Mouse (Mus musculus) heart, embryonic 10.5 days (tissue): ENCODE data around the gene Mfsd10. TPM values are rescaled to one million over a fixed set of nuclear protein-coding genes. Genes with fewer than 3 reads are reported as not detected.

Source experiments
- DNase-seq: peaks from one replicate; pipeline ENCODE4 v3.0.0-alpha.2; 2017; ENCODE audit warnings: low spot score
- H3K27ac ChIP-seq: fragments of 300-500 bp; sonication (generic); 2 replicates; pipeline ENCODE4 v1.5.1; 2016; ENCODE audit warnings: mild to moderate bottlenecking
- H3K27me3 ChIP-seq: fragments of 300-500 bp; sonication (generic); 2 replicates; pipeline ENCODE4 v1.6.1; 2016; ENCODE audit warnings: mild to moderate bottlenecking; ENCODE audit not compliant: poor library complexity, insufficient read depth, severe bottlenecking
- H3K36me3 ChIP-seq: fragments of 300-500 bp; sonication (generic); 2 replicates; pipeline ENCODE4 v1.6.1; 2016; ENCODE audit warnings: mild to moderate bottlenecking, moderate library complexity
- H3K4me1 ChIP-seq: fragments of 300-500 bp; sonication (generic); 2 replicates; pipeline ENCODE4 v1.6.1; 2016; ENCODE audit warnings: mild to moderate bottlenecking
- H3K4me3 ChIP-seq: fragments of 300-500 bp; sonication (generic); 2 replicates; pipeline ENCODE4 v1.5.1; 2016; ENCODE audit warnings: mild to moderate bottlenecking, moderate library complexity
- H3K9me3 ChIP-seq: fragments of 300-500 bp; sonication (generic); 2 replicates; pipeline ENCODE4 v1.6.1; 2016; ENCODE audit warnings: mild to moderate bottlenecking, moderate library complexity
- WGBS: fragments of 180-500 bp; shearing (Covaris S2); methylation state at CpG from one replicate; pipeline ENCODE4 v1.1.7; 2016; 5-methylcytosine and 5-hydroxymethylcytosine counted together
- polyA plus RNA-seq: library from polyadenylated mRNA; unstranded; fragments of >200 nt; fragmentation: Nextera tagmentation; extraction: Ambion mirVana; gene quantifications from 2 replicates; pipeline ENCODE4 v1.2.1, GENCODE M21; 2016

Gene Mfsd10
- 84.7 and 105 TPM in 2 replicates for polyA plus RNA-seq

DNA sequence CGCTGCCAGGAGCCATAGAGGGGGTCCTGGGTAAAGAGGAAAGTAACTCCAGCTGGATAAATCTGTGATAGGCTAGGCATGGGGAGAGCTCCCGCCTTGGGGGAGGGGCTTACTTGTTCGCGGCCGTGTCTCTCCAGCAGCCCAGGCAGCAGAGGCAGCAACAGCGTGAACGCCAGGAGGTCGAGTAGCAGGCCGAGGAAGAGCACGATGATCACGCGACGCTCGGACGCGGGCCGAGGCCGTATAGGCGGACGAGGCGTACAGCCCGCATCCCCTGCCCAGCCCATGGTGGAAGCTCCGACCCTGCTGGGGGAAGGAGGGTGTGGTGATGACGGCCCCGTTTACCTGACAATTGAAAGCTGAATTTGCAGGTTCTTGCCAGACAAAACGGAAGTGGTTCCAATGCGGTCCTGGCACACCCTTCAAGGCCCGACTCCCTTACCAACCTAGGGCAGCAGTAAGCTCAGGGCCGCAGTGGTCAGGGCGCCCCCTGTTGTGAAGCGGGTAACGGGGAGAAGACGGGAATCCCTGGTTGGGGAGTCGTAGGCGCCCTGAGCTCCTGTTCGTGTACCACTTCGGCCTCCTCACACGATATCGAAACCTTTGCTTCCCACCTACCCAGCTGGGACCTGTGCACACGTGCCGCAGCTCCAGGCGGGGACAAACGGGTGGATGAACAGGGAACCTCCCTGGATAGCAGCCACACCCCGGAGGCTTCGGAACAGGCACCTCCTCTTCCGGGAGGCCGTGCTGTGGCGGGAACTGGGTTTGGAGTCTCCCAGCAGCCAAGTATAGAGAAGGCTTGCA, at the start of gene Mfsd10:
TSS of gene Mfsd10 (minus strand) at position 732 of the 807 bp plus-strand sequence.
- Histone ChIP-seq H3K27me3 (no peaks in the 10 kb centered on the region), H3K36me3 (peaks cover 81% of the 10 kb centered on the region), H3K27ac (peak within 1 kb of the TSS; percentile 89), H3K4me3 (peak within 1 kb of the TSS; percentile 73), H3K9me3 (no peaks in the 10 kb centered on the region), H3K4me1 (peaks cover 28% of the 10 kb centered on the region)
- WGBS, result under 1% methylated on average over 48 of the region's 48 CpGs
- peak; percentile 95 for DNase-seq

DNA sequence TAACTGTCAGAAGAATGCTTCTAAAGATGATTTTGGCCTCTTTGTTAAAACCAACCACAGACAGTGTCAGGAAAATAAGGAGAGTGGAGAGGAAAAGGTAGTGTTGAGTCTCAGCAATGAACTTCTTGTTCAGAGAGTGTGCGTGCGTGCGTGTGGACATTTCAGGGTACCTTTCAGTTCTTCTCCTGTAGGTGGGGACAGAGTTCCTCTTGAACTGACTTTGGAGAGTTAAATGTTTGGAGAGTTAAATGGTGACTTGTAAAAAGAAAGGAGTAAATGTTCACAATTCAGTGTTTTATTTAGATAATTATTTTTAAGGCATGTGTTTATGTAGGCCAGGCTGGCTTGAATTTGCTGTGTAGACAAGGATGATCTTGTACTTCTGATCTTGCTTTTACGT, 33.3 kb upstream of the Mfsd10 start:
- DNase-seq, result no peak
- H3K9me3 ChIP-seq, result no peaks in the 10 kb centered on the region
- 84% methylated on average over 4 of the region's 4 CpGs for WGBS
- no peaks in the 10 kb centered on the region for H3K27me3 ChIP-seq
- no peaks in the 10 kb centered on the region for H3K4me1 ChIP-seq
- H3K27ac ChIP-seq, result no peak overlapping the region
- peaks cover 7% of the 10 kb centered on the region for H3K36me3 ChIP-seq
- H3K4me3 ChIP-seq, result no peak overlapping the region

- no peak overlapping the region for H3K27ac ChIP-seq
- no peak for DNase-seq
- no peaks in the 10 kb centered on the region for H3K4me1 ChIP-seq
- peaks cover 7% of the 10 kb centered on the region for H3K36me3 ChIP-seq
- no peaks in the 10 kb centered on the region for H3K9me3 ChIP-seq
- H3K27me3 ChIP-seq, result no peaks in the 10 kb centered on the region
- WGBS, result 76% methylated on average over 2 of the region's 2 CpGs
- H3K4me3 ChIP-seq, result no peak overlapping the region
Observed at GRCm38 (mm10) chr5:34669493-34669892, 32.5 kb upstream of the Mfsd10 start.

GRCm38 (mm10) chr5:34663231-34663630, 26.2 kb upstream of the Mfsd10 start:
- Histone ChIP-seq H3K27me3 (no peaks in the 10 kb centered on the region; the same call in 1 of the 2 replicates), H3K27ac (no peak overlapping the region), H3K36me3 (0 out of 2 replicates have a peak, but pooled peaks cover under 1% of the 10 kb centered on the region), H3K4me1 (peaks cover 7% of the 10 kb centered on the region), H3K4me3 (no peak overlapping the region), H3K9me3 (no peaks in the 10 kb centered on the region)
- no peak for DNase-seq
- 91% methylated on average over 2 of the region's 2 CpGs for WGBS

DNA sequence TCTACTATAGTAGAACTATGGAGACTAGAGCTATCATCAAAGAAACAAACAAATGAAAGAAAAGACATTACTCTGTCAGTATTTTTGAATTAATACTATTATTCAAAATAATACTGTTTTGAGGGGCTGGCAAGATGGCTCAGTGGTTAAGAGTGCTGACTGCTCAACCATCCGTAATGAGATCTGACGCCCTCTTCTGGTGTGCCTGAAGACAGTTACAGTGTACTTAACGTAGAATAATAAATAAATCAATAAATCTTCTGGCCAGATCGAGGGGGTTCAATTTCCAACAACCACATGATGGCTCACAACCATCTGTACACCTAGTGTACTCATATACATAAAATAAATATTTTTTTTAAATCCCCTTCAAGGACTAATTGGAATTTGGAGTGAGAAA, 24.9 kb upstream of the Mfsd10 start:
- H3K9me3 ChIP-seq, result no peaks in the 10 kb centered on the region
- no peak for DNase-seq
- peaks cover 10% of the 10 kb centered on the region; the same call in 1 of the 2 replicates for H3K36me3 ChIP-seq
- H3K27ac ChIP-seq, result no peak overlapping the region
- H3K4me3 ChIP-seq, result no peak overlapping the region
- no peaks in the 10 kb centered on the region; the same call in 1 of the 2 replicates for H3K27me3 ChIP-seq
- peaks cover 7% of the 10 kb centered on the region for H3K4me1 ChIP-seq
- 81% methylated on average over 4 of the region's 4 CpGs for WGBS

DNA sequence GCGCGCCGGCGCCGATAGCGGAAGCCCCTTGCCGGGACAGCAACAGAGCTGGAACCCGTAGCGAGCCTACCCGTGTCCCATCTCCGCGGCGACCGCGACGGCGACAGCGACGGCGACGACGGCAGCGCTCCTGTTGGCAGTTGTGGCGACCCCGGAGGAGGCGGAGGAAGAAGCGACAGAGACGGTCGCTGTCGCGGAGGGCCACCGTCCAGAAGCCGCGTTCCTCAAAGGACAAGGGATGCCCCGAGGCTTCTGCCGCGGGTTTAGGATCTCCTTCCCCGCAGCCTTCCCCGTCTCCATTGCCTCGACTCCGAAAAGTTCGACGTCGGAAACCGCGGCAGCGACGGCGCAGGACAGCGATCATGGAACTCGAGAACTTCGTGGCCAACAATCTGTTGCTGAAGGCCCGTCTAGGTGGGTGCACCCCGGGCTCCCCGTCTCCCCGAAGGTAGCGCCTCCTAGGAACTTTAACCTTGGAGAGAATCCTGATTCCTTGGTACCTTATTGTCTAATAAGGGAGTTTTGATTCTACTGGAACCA, 23.6 kb upstream of the Mfsd10 start:
- Histone ChIP-seq H3K9me3 (no peaks in the 10 kb centered on the region), H3K27ac (peak overlapping the region; percentile 93), H3K36me3 (peaks cover 22% of the 10 kb centered on the region), H3K4me3 (peak overlapping the region; percentile 71), H3K4me1 (peaks cover 7% of the 10 kb centered on the region), H3K27me3 (no peaks in the 10 kb centered on the region; the same call in 1 of the 2 replicates)
- no peak for DNase-seq
- WGBS, result under 1% methylated on average over 57 of the region's 57 CpGs

DNA sequence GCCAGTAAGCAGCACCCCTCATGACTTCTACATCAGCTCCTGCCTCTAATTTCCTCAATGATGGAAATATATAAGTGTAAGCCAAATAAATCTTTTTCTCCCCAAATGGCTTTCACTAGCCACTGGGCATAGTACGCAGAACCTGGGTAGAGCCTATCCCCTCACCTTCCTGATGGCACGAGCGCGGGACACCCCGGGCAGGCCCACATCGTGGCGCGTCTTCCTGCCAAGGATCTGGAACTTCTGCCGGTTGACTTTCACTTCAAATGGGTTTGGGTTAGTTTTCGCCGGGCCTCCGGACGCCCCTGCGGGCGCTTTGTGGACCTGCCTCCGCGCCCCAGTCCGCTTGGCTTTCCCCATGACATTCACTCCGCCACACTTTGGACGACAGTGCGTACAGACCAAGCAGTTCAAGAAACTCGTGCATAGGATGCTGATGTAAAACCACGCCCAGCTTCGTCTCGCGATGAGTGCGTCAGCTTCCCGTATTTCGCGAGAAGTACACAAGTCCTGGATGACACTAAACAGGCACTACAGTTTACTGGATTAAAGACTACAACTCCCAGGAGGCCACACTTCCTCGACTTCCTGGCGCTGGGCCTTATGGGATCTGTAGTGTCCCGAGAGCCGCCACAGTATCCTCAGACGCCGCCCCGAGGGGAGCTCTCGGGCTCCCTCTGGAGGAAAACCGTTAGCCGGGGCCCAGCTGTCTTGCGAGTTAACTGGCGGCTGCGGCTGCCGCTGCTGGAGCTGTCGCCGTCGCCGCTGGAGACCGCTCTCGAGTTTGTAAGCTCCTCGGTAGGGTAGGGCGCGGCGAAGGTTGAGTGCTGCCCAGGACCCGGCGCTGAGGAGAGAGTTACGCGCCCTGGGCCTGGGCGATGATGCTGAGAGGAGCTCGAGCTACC, 22.9 kb upstream of the Mfsd10 start, which contains the start of the genes Nop14 and Grk4:
TSS of gene Nop14 (minus strand) at position 463 of the 905 bp plus-strand sequence.
TSS of gene Grk4 (plus strand) at position 694 of the 905 bp plus-strand sequence.
- Histone ChIP-seq H3K36me3 (peaks cover 30% of the 10 kb centered on the region), H3K27ac (peak within 1 kb of the TSS; percentile 93), H3K27me3 (no peaks in the 10 kb centered on the region; the same call in 1 of the 2 replicates), H3K4me3 (peak within 1 kb of the TSS; percentile 71), H3K4me1 (peaks cover 7% of the 10 kb centered on the region), H3K9me3 (no peaks in the 10 kb centered on the region)
- WGBS, result under 1% methylated on average over 60 of the region's 60 CpGs
- DNase-seq, result peak; percentile 100

- Histone ChIP-seq H3K9me3 (no peaks in the 10 kb centered on the region), H3K4me1 (peaks cover 7% of the 10 kb centered on the region), H3K36me3 (peaks cover 53% of the 10 kb centered on the region), H3K4me3 (no peak overlapping the region), H3K27me3 (no peaks in the 10 kb centered on the region; the same call in 1 of the 2 replicates), H3K27ac (no peak overlapping the region)
- peak; percentile 51 for DNase-seq
- WGBS, result 92% methylated on average over 8 of the region's 8 CpGs
Observed at GRCm38 (mm10) chr5:34657556-34657955, 20.5 kb upstream of the Mfsd10 start.

GRCm38 (mm10) chr5:34654881-34655280, 17.9 kb upstream of the Mfsd10 start:
- peaks cover 4% of the 10 kb centered on the region; the same call in 1 of the 2 replicates for H3K4me1 ChIP-seq
- WGBS, result 76% methylated on average over 9 of the region's 9 CpGs
- peaks cover 80% of the 10 kb centered on the region for H3K36me3 ChIP-seq
- H3K27me3 ChIP-seq, result no peaks in the 10 kb centered on the region
- no peaks in the 10 kb centered on the region for H3K9me3 ChIP-seq
- no peak overlapping the region for H3K4me3 ChIP-seq
- peak; percentile 62 for DNase-seq
- no peak overlapping the region for H3K27ac ChIP-seq

DNA sequence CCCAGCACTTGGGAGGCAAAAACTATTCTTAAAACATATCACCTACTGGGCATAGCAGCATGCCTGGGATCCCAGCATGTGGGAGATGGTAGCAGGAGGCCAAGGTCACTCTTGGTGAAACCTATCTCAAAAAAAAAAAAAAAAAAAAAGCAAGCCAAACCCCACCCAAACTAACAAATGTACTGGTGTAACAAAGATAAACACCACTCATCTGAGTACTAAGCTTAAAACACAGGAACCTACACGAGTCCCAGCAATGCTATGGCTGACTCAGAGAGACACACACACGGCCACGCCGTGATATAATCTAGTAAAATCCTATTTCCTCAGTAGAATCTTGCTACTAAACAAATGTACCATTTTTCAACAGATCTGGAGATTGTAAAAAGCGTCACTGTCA, 15.9 kb upstream of the Mfsd10 start:
- Histone ChIP-seq H3K9me3 (no peaks in the 10 kb centered on the region), H3K4me3 (no peak overlapping the region), H3K4me1 (no peaks in the 10 kb centered on the region; the same call in 1 of the 2 replicates), H3K27ac (no peak overlapping the region), H3K36me3 (peaks cover 96% of the 10 kb centered on the region), H3K27me3 (no peaks in the 10 kb centered on the region)
- DNase-seq, result peak; percentile 28
- 88% methylated on average over 5 of the region's 5 CpGs for WGBS

DNA sequence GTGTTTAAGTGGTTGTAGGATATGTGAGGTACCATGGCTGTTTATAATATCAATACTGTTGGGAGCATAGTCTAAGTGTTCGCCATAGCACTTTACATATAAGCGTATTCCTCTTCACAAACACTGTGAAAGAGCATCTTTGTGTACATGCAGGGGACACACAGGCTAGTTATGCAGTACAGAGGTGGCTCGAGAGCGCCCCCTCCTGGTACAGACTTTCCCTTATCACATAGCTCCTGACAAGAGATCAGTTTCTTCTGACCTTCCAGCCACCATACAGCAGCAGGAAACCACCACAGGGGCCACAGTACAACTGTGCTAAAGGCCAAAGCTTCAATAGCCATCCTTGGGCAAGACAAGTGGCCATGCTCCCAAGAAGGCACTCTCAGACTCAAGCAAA, 10.6 kb upstream of the Mfsd10 start:
- WGBS, result 51% methylated on average over 4 of the region's 4 CpGs
- Histone ChIP-seq H3K27ac (no peak overlapping the region), H3K36me3 (peaks cover 99% of the 10 kb centered on the region), H3K4me1 (no peaks in the 10 kb centered on the region), H3K27me3 (no peaks in the 10 kb centered on the region), H3K9me3 (no peaks in the 10 kb centered on the region), H3K4me3 (no peak overlapping the region)
- DNase-seq, result peak; percentile 89

GRCm38 (mm10) chr5:34642932-34643331, 5.9 kb upstream of the Mfsd10 start:
- H3K9me3 ChIP-seq, result no peaks in the 10 kb centered on the region
- no peaks in the 10 kb centered on the region for H3K4me1 ChIP-seq
- DNase-seq, result no peak
- WGBS, result 78% methylated on average over 5 of the region's 5 CpGs
- peaks cover 94% of the 10 kb centered on the region for H3K36me3 ChIP-seq
- no peaks in the 10 kb centered on the region for H3K27me3 ChIP-seq
- no peak overlapping the region for H3K27ac ChIP-seq
- H3K4me3 ChIP-seq, result no peak overlapping the region
